Mouse (Mus musculus) heart, postnatal 0 days (tissue): Measurements from ENCODE around the gene Abcb1a.

Source experiments
- CTCF ChIP-seq: IDR thresholded peaks from 2 replicates; pipeline ENCODE4 v1.5.1; 2016; ENCODE audit warnings: antibody characterized with exemption, control low read depth, low read depth
- EP300 ChIP-seq: IDR thresholded peaks from 2 replicates; pipeline ENCODE4 v1.6.1; 2016; ENCODE audit warnings: antibody characterized with exemption, low read depth

GRCm38 (mm10) chr5:8675952-8676262, 16.0 kb downstream of the Abcb1a start:
- TF ChIP-seq CTCF, result no peak
- TF ChIP-seq EP300, result no peak
